Mouse (Mus musculus): ENCODE data around the gene Meis1. TPM values are rescaled to one million over a fixed set of nuclear protein-coding genes. Genes with fewer than 3 reads are reported as not detected.

Gene Meis1
- total RNA-seq (2023) = 1 to 10 TPM in 1 of 2 experiments, under 1 TPM in 1; 0.56 to 1.1 TPM

DNA sequence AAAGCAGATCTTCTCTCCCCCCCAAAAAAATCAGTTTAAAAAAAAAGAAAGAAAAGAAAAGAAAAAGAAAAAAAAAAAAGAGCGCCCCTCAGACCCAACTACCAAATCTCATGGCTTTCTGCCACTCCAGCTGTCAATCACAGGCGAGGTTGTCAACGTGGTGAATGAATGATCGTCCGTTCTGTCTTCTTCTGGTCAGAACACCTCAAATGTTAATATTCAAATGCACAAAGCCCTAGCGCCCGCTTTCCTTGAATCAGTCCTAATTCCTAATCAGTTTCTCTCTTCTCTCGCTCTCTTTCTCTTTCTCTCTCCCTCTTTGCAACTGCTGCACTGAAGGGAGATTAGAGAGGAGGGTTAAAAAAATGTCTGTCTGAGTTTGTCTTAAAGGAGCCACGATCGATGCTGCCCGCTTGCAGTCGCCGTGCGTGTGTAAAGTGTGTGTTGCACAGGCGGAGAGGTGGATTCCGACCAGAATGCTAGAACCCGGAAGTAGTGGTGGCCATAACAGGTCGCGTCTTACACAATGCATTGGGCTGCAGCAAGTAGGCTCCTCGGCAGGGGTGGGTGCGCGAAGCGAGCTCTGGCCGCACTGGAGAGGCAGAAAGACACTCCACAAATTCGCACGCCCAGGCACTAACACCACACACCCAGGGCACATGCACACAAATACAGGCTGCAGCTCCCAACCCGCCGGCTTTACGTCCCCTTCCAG is at the start of gene Meis1:
Gene Meis1 (minus strand): TSS at position 497 of the 715 bp plus-strand sequence.

Measured in T-cell, adult 66 days (primary cell).